Mouse (Mus musculus): ENCODE results near the gene Myo16. TPM values are rescaled to one million over a fixed set of nuclear protein-coding genes. Genes with fewer than 3 reads are reported as not detected.

The Myo16 gene
- polyA plus RNA-seq, 1 experiment from 2014 or later, result 0.50 TPM

DNA sequence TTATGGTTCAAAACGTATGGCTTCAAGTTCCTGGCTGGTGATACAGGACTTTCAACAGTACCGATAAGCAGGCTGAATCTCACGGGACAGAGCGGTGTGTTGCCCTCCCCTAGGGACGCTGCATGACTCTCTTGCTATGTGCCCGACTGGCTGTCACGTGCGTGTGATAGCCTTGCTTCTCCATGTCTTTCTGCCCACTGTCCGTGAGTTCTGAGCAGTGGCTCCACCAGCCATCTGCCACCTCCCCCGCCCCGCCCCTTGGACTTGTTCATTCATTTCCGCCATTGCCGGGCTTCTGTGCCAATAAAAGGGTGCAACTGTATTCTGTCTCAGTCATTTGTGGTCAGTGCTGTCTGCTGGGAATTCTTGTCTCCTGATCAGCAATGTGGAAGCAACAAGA, 480.7 kb downstream of the Myo16 start:
- no peaks in the 10 kb centered on the region for H3K9me3 ChIP-seq
- no peaks in the 10 kb centered on the region for H3K36me3 ChIP-seq (replicated peaks)
- WGBS, result 85% methylated on average over 13 of the region's 13 CpGs
- H3K4me3 ChIP-seq, result no peak overlapping the region
- 0 out of 2 replicates have a peak overlapping the region, but pooled peaks have one; percentile 0 for H3K27ac ChIP-seq
- H3K4me1 ChIP-seq, result peaks cover 44% of the 10 kb centered on the region
- no peak for DNase-seq (ENCODE audit: extremely low spot score, low spot score)
- H3K27me3 ChIP-seq (ENCODE audit: poor library complexity, severe bottlenecking), result peaks cover 22% of the 10 kb centered on the region

DNA sequence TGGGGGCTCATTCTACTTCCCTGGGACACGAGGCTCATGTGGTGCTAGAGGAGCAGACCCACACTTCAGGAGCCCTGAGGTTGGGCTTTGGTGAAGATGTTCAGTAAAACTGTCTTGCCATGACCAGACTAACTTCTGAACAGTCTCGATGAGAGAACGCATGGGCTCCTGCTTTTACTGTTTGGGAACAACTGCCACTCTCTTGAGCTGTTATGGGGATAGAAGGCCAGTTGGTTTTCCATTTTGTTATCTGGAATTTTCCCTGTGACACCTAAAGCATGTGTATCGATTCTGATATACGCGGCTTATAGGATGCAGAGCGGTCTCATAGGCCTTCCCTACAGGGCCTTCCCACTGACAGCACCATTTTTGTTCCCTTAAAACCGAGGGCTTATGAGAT, 485.2 kb downstream of the Myo16 start:
- peaks cover 25% of the 10 kb centered on the region for H3K27me3 ChIP-seq (ENCODE audit: poor library complexity, severe bottlenecking)
- no peaks in the 10 kb centered on the region for H3K9me3 ChIP-seq
- H3K4me3 ChIP-seq, result no peak overlapping the region
- H3K36me3 ChIP-seq (replicated peaks), result no peaks in the 10 kb centered on the region
- WGBS, result 94% methylated on average over 8 of the region's 8 CpGs
- no peak overlapping the region for H3K27ac ChIP-seq
- DNase-seq (ENCODE audit: extremely low spot score, low spot score), result no peak
- H3K4me1 ChIP-seq, result peaks cover 19% of the 10 kb centered on the region

DNA sequence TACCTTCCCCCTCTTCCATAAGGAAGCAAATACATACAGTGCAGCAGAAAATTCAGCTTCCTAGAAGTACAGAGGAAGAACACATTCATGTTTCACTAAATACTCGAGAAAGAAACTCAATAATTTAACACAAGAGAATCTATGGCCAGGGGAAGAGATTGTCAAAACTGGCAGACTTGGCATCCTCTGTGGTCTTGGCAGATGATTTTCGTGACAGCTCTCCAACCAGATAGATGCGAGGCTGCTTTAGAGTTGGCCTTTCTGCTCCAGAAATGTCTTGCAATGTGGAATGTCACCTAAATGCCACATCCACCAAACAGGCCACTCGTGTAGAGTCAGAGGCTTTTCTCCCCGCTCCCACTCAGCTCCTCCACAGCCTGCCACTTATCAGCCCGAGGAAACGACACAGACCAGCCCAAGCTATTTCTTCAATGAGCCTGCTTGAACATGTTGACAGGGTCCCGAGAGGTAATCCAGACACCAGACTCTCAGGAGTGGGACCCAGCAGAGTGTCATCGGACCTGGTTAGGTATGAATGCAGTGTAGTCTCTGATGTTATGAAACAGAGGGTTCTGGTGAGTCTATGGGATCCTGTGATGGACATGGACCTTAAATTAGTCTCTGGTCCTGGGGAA, 486.6 kb downstream of the Myo16 start:
- Histone ChIP-seq H3K27ac (no peak overlapping the region), H3K4me3 (no peak overlapping the region), H3K9me3 (no peaks in the 10 kb centered on the region), H3K36me3 (replicated peaks) (no peaks in the 10 kb centered on the region), H3K4me1 (peaks cover 20% of the 10 kb centered on the region), H3K27me3 (ENCODE audit: poor library complexity, severe bottlenecking) (peaks cover 19% of the 10 kb centered on the region)
- DNase-seq (ENCODE audit: extremely low spot score, low spot score), result no peak
- 90% methylated on average over 9 of the region's 9 CpGs for WGBS

DNA sequence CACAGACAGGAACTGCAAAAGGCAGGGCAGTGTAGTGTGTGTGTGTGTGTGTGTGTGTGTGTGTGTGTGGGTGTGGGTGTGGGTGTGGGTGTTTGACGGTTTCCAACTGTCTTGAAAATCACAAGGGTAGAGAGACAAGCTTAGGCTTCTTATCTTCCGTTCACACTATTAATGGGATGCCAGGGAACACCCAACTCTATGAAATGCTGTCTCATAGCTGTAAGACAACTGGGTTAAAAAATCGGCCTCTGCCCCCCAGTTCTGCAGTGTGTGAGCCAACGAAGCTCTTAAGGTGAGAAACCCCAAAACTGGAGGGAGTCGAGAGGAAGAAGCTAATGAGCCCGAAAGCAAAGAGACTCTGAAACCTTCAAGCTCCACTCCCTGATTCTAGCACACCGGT, 487.1 kb downstream of the Myo16 start:
- no peak overlapping the region for H3K27ac ChIP-seq
- 84% methylated on average over 7 of the region's 7 CpGs for WGBS
- no peak for DNase-seq (ENCODE audit: extremely low spot score, low spot score)
- no peaks in the 10 kb centered on the region for H3K9me3 ChIP-seq
- no peaks in the 10 kb centered on the region for H3K36me3 ChIP-seq (replicated peaks)
- peaks cover 20% of the 10 kb centered on the region for H3K4me1 ChIP-seq
- H3K27me3 ChIP-seq (ENCODE audit: poor library complexity, severe bottlenecking), result peaks cover 19% of the 10 kb centered on the region
- no peak overlapping the region for H3K4me3 ChIP-seq

DNA sequence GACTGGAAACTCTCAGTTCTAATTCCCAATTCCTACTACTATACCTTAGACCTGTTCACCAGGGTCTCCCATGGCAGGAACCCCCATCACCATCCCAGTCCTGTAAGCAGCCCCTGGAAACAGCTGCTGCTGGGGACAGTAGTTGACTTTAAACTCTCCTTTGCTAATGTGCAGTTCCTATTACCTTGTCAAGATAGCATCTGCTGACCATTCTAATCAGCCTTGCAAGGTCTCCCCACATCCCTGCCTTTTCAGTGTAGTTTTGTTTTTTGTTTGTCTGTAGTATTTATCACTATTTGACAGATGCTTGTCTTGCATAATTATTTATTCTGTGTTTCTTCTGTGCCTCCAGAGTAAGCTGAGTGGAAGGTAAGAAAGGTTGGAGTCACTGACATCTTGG, 487.6 kb downstream of the Myo16 start:
- H3K9me3 ChIP-seq, result no peaks in the 10 kb centered on the region
- H3K27me3 ChIP-seq (ENCODE audit: poor library complexity, severe bottlenecking), result peaks cover 19% of the 10 kb centered on the region
- no peak overlapping the region for H3K27ac ChIP-seq
- H3K4me1 ChIP-seq, result peaks cover 20% of the 10 kb centered on the region
- DNase-seq (ENCODE audit: extremely low spot score, low spot score), result no peak
- H3K36me3 ChIP-seq (replicated peaks), result no peaks in the 10 kb centered on the region
- H3K4me3 ChIP-seq, result no peak overlapping the region

DNA sequence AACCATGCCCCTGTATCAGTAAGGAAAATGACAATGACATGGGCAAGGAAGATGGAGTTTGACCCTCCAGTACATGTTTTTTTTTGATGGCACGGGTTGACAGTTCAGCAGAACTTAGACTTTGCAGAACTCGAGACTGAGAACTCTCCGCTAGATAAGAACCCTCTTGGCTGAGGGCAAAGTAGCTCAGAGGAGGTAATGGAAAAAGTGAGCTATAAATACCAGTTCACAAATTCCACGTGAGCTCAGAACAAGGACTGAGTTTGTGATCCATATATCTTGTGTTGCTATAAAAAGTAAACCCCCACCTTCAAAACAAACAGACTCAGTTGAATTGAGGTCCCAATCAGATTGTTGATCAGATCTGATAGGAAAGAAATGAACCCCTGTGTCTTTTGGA, 489.5 kb downstream of the Myo16 start:
- DNase-seq (ENCODE audit: extremely low spot score, low spot score), result no peak
- Histone ChIP-seq H3K27me3 (ENCODE audit: poor library complexity, severe bottlenecking) (peaks cover 23% of the 10 kb centered on the region), H3K9me3 (no peaks in the 10 kb centered on the region), H3K27ac (no peak overlapping the region), H3K4me1 (peaks cover 17% of the 10 kb centered on the region), H3K36me3 (replicated peaks) (no peaks in the 10 kb centered on the region), H3K4me3 (no peak overlapping the region)
- 90% methylated on average over 4 of the region's 4 CpGs for WGBS

DNA sequence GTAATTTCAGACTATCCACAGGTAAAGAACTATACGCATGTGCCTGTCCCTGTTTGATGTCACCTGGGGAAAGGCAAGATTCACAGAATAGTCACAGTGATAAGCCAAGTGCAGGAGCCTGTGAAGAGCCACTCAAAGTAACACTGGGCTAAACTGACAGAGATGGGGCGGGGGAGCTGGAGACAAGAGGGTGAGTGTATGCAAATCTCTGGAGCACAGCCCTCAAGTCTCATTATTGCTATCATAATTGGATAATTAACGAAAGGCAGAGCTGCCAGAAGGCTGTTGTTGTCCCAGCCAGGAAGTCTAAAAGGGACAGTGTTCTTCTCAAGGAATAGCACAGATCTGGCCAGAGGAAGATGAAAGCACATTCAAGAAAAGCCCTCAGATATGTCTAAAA, 490.8 kb downstream of the Myo16 start:
- H3K4me1 ChIP-seq, result peaks cover 15% of the 10 kb centered on the region
- H3K9me3 ChIP-seq, result no peaks in the 10 kb centered on the region
- 67% methylated on average over 3 of the region's 3 CpGs for WGBS
- no peaks in the 10 kb centered on the region for H3K36me3 ChIP-seq (replicated peaks)
- H3K4me3 ChIP-seq, result no peak overlapping the region
- peaks cover 22% of the 10 kb centered on the region for H3K27me3 ChIP-seq (ENCODE audit: poor library complexity, severe bottlenecking)
- DNase-seq (ENCODE audit: extremely low spot score, low spot score), result no peak
- no peak overlapping the region for H3K27ac ChIP-seq

DNA sequence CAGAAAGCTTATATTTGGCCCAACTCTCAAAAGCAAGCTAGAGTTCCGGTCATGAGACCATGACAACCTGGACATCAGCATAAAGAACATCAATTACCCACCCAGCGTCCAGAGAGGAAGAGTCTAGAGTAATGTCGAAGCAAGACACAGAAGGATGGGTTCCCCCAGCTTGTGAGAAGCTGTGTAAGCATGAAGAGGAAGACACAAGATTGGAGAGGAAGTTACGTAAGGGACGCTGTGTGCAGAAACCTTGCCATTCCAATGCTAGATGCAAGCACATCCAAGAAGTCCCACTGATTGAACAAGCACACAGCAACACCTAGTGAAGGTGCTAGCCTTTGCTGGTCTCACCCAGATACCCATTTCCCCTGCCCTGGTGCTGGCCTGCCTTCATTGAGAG, 492.0 kb downstream of the Myo16 start:
- H3K4me1 ChIP-seq, result peaks cover 15% of the 10 kb centered on the region
- no peaks in the 10 kb centered on the region for H3K9me3 ChIP-seq
- H3K27me3 ChIP-seq (ENCODE audit: poor library complexity, severe bottlenecking), result peaks cover 9% of the 10 kb centered on the region
- 89% methylated on average over 5 of the region's 5 CpGs for WGBS
- H3K27ac ChIP-seq, result no peak overlapping the region
- DNase-seq (ENCODE audit: extremely low spot score, low spot score), result no peak
- no peak overlapping the region for H3K4me3 ChIP-seq
- H3K36me3 ChIP-seq (replicated peaks), result no peaks in the 10 kb centered on the region

DNA sequence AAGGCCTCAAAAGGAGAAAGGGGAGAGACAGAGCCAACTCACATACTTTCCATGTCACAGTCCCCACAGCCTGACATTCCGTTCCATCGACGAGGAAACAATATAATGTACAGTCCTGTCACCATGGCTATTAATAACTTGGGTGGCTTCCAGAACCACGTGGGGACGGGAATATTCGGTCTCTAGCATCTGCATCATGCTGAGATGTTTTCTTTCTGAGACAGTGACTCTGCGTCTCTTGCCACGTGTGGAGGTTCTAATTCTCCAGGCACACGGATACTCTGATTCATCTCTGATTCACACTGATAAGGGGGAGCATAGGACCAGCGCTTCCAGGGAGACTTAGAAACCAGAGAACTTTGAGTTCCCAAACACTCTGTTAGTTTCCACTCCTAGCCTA, 492.8 kb downstream of the Myo16 start:
- Histone ChIP-seq H3K36me3 (replicated peaks) (no peaks in the 10 kb centered on the region), H3K9me3 (no peaks in the 10 kb centered on the region; the same call in 1 of the 2 replicates), H3K27me3 (ENCODE audit: poor library complexity, severe bottlenecking) (peaks cover 4% of the 10 kb centered on the region; the same call in 1 of the 2 replicates), H3K4me1 (peaks cover 15% of the 10 kb centered on the region), H3K27ac (no peak overlapping the region), H3K4me3 (no peak overlapping the region)
- 82% methylated on average over 10 of the region's 10 CpGs for WGBS
- DNase-seq (ENCODE audit: extremely low spot score, low spot score), result no peak

DNA sequence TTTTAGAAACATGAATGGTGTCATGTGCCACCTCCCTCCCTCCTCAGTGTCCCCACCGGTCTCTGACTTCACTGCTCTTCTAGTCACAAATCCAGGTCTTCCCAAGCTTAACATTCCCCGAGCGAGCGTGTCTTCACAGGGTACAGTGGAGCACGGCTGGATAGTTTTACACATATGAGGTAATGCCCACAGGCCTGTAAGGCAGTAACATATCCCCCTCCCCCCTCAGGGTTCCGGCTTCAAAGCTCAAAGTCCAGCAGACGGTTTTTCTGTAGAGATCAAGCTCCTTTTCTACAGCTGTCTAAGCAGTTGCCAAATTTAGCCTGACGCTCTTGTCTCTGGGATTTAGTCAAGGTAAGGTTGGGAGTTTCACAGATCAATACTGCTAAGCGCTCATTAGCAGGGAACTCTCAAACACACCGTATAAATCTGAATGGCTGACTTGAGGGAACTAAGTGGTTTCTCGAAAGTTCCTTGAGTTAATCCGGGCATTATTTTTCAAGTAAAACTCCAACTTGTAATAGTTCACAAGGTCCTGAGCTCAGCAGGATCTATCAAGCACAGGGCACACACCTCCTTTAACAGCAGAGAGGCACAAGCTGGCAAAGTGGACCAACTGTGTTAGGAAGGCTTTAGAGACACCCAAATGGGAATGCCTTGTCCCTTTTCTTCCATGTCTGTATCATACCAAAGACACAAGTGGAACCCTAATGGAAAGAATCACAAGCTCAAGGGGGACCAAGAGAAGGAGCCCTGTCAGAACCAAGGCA, 498.0 kb downstream of the Myo16 start:
- no peak overlapping the region for H3K27ac ChIP-seq
- WGBS, result 81% methylated on average over 12 of the region's 12 CpGs
- no peaks in the 10 kb centered on the region; the same call in 1 of the 2 replicates for H3K9me3 ChIP-seq
- H3K4me1 ChIP-seq, result 0 out of 2 replicates have a peak, but pooled peaks cover 5% of the 10 kb centered on the region
- DNase-seq (ENCODE audit: extremely low spot score, low spot score), result no peak
- no peak overlapping the region for H3K4me3 ChIP-seq
- no peaks in the 10 kb centered on the region for H3K36me3 ChIP-seq (replicated peaks)
- H3K27me3 ChIP-seq (ENCODE audit: poor library complexity, severe bottlenecking), result peaks cover 4% of the 10 kb centered on the region; the same call in 1 of the 2 replicates

DNA sequence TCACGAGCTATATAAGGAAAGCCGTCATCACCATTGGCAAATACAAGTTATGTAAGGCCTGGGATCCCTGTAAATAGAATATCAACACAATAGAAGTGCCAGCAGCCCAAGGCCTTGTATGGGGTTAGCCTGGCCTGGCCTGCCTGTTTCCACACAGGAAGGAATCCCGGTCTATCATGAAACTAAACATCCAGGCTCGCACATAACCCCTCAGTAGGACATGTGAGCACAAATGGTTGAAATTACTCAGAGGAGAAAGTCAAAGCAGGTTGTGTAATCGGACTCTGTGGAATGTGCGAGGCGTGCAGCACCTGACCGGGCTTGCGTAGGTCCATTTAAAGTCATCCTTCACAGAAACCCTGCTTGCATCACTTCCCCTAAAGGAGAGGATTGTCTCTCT, 499.6 kb downstream of the Myo16 start:
- Histone ChIP-seq H3K4me3 (no peak overlapping the region), H3K36me3 (replicated peaks) (no peaks in the 10 kb centered on the region), H3K9me3 (no peaks in the 10 kb centered on the region; the same call in 1 of the 2 replicates), H3K4me1 (0 out of 2 replicates have a peak, but pooled peaks cover 5% of the 10 kb centered on the region), H3K27me3 (ENCODE audit: poor library complexity, severe bottlenecking) (no peaks in the 10 kb centered on the region), H3K27ac (no peak overlapping the region)
- no peak for DNase-seq (ENCODE audit: extremely low spot score, low spot score)
- 85% methylated on average over 9 of the region's 9 CpGs for WGBS

DNA sequence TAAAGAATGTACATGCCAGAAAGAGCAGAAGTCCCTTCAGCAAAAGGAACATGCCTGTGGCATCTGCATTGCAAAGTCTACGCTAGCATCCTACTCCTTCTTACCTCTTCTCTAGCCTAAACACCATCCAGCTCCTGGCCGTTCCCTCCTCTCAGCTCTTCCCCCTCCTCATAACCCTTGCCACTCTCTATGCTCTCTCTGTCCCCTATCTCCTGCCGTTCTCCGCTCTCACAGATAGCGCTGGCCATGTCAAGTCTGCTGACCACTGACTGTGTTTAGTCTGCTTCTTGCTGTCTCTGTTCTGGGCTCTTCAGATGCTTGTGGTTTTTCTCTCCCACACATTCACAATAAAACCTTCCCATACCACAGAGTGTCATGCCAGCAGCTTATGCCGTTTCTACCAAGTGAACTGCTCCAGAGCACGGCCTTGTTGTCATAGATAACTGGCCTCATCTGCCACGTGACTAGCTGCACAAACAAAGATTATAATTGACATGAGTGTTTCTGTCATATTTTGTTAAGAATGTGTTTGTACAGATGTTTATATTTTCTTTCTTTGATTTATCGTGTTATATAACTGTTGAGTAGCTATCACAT, 501.3 kb downstream of the Myo16 start:
- Histone ChIP-seq H3K36me3 (replicated peaks) (no peaks in the 10 kb centered on the region), H3K4me1 (0 out of 2 replicates have a peak, but pooled peaks cover 5% of the 10 kb centered on the region), H3K4me3 (no peak overlapping the region), H3K27me3 (ENCODE audit: poor library complexity, severe bottlenecking) (peaks cover 9% of the 10 kb centered on the region; the same call in 1 of the 2 replicates), H3K27ac (no peak overlapping the region), H3K9me3 (no peaks in the 10 kb centered on the region; the same call in 1 of the 2 replicates)
- no peak for DNase-seq (ENCODE audit: extremely low spot score, low spot score)
- WGBS, result 91% methylated on average over 9 of the region's 9 CpGs
